Mouse (Mus musculus) E14TG2a.4 (cell line): ENCODE measurements around the gene Mettl2.

Source experiments
- H3K27me3 ChIP-seq: 2 replicates; pipeline ENCODE4 v1.6.1; 2014; ENCODE audit warnings: low read length, control low read depth; ENCODE audit not compliant: insufficient read depth
- H3K36me3 ChIP-seq: 2 replicates; pipeline ENCODE4 v1.6.1; 2014; ENCODE audit warnings: low read length, control low read depth; ENCODE audit not compliant: insufficient read depth
- H3K4me1 ChIP-seq: replicated peaks from 2 replicates; pipeline ENCODE4 v1.6.1; 2014; ENCODE audit warnings: low read depth, low read length, control low read depth
- H3K4me3 ChIP-seq: replicated peaks from 2 replicates; pipeline ENCODE4 v1.5.1; 2014; ENCODE audit warnings: mild to moderate bottlenecking, low read length
- H3K9me3 ChIP-seq: 2 replicates; pipeline ENCODE4 v1.6.1; 2014; ENCODE audit warnings: low read length, control low read depth
- CTCF ChIP-seq: conservative IDR thresholded peaks from 2 replicates; pipeline ENCODE4 v1.5.1; 2014; ENCODE audit warnings: low read length
- NANOG ChIP-seq: IDR thresholded peaks from 2 replicates; pipeline ENCODE4 v1.6.1; 2014; ENCODE audit warnings: borderline replicate concordance, low read length, mixed read lengths
- POU5F1 ChIP-seq: IDR thresholded peaks from 2 replicates; pipeline ENCODE4 v1.6.1; 2014; ENCODE audit warnings: low read length, borderline replicate concordance

Gene Mettl2

GRCm38 (mm10) chr11:105181689-105182460 is 55.6 kb downstream of the Mettl2 start:
- Histone ChIP-seq H3K4me1 (peaks cover 45% of the 10 kb centered on the region), H3K36me3 (peaks cover 43% of the 10 kb centered on the region), H3K9me3 (no peaks in the 10 kb centered on the region), H3K4me3 (peak overlapping the region; percentile 91), H3K27me3 (no peaks in the 10 kb centered on the region)
- TF ChIP-seq NANOG, result no peak
- TF ChIP-seq POU5F1, result no peak
- no peak for TF ChIP-seq CTCF

GRCm38 (mm10) chr11:105182461-105182855 is 56.2 kb downstream of the Mettl2 start:
- no peaks in the 10 kb centered on the region for H3K27me3 ChIP-seq
- no peak for TF ChIP-seq POU5F1
- TF ChIP-seq NANOG, result no peak
- no peak for TF ChIP-seq CTCF
- H3K36me3 ChIP-seq, result peaks cover 43% of the 10 kb centered on the region
- H3K4me3 ChIP-seq, result peak overlapping the region; percentile 91
- no peaks in the 10 kb centered on the region for H3K9me3 ChIP-seq
- peaks cover 45% of the 10 kb centered on the region for H3K4me1 ChIP-seq

- no peak for TF ChIP-seq NANOG
- TF ChIP-seq CTCF, result peak; percentile 44
- Histone ChIP-seq H3K36me3 (peaks cover 41% of the 10 kb centered on the region), H3K4me1 (peaks cover 33% of the 10 kb centered on the region), H3K27me3 (no peaks in the 10 kb centered on the region), H3K9me3 (no peaks in the 10 kb centered on the region), H3K4me3 (no peak overlapping the region)
Measured at GRCm38 (mm10) chr11:105184678-105185077, 58.5 kb downstream of the Mettl2 start.
